Mouse (Mus musculus) CH12.LX (cell line): ENCODE measurements around the gene Bid.

Experiments
- CHD2 ChIP-seq: IDR thresholded peaks from 2 replicates; pipeline ENCODE4 v1.6.1; 2011; ENCODE audit warnings: low read length, improper control_type of control experiment
- CTCF ChIP-seq, 2 experiments: IDR thresholded peaks in 1 of 2; conservative IDR thresholded peaks in 1 of 2; 2 replicates each; pipeline ENCODE4 v1.5.1; 2011 to 2012; ENCODE audit warnings: low read depth in 2 of 2, low read length in 2 of 2, improper control_type of control experiment in 1 of 2, inconsistent platforms in 1 of 2, mild to moderate bottlenecking in 1 of 2, moderate library complexity in 1 of 2
- ETS1 ChIP-seq: conservative IDR thresholded peaks from 2 replicates; pipeline ENCODE4 v1.6.1; 2012; ENCODE audit warnings: low read depth, mild to moderate bottlenecking, inconsistent platforms, low read length, improper control_type of control experiment, moderate library complexity
- HCFC1 ChIP-seq: IDR thresholded peaks from 2 replicates; pipeline ENCODE4 v1.6.1; 2012; ENCODE audit warnings: low read depth, mild to moderate bottlenecking, inconsistent platforms, low read length, improper control_type of control experiment
- MAFK ChIP-seq: IDR thresholded peaks from 2 replicates; pipeline ENCODE4 v1.6.1; 2011; ENCODE audit warnings: low read length, improper control_type of control experiment; ENCODE audit not compliant: insufficient replicate concordance
- MAX ChIP-seq: IDR thresholded peaks from 2 replicates; pipeline ENCODE4 v1.6.1; 2011; ENCODE audit warnings: low read length, improper control_type of control experiment
- MAZ ChIP-seq: IDR thresholded peaks from 2 replicates; pipeline ENCODE4 v1.6.1; 2012; ENCODE audit warnings: low read depth, mild to moderate bottlenecking, inconsistent platforms, low read length, improper control_type of control experiment, moderate library complexity
- MXI1 ChIP-seq: IDR thresholded peaks from 2 replicates; pipeline ENCODE4 v1.6.1; 2011; ENCODE audit warnings: mild to moderate bottlenecking, low read depth, low read length, improper control_type of control experiment
- NRF1 ChIP-seq: IDR thresholded peaks from 2 replicates; pipeline ENCODE4 v1.6.1; 2014; ENCODE audit warnings: low read depth, mild to moderate bottlenecking, inconsistent platforms, low read length, improper control_type of control experiment, moderate library complexity
- POLR2A ChIP-seq: IDR thresholded peaks from 2 replicates; pipeline ENCODE4 v1.6.1; 2011; ENCODE audit warnings: low read depth, mild to moderate bottlenecking, improper control_type of control experiment, low read length
- SMC3 ChIP-seq: IDR thresholded peaks from 2 replicates; pipeline ENCODE4 v1.6.1; 2011; ENCODE audit warnings: low read depth, low read length, improper control_type of control experiment
- ZC3H11A ChIP-seq: IDR thresholded peaks from 2 replicates; pipeline ENCODE4 v1.6.1; 2012; ENCODE audit warnings: low read depth, mild to moderate bottlenecking, inconsistent platforms, low read length, improper control_type of control experiment
- ZMIZ1 ChIP-seq: IDR thresholded peaks from 2 replicates; pipeline ENCODE4 v1.6.1; 2012; ENCODE audit warnings: low read depth, mild to moderate bottlenecking, inconsistent platforms, low read length, improper control_type of control experiment

- no peak for TF ChIP-seq MAZ
- TF ChIP-seq MXI1: no peak
- TF ChIP-seq MAX: no peak
- TF ChIP-seq POLR2A: no peak
- TF ChIP-seq HCFC1: no peak
- no peak for TF ChIP-seq ZMIZ1
- no peak for TF ChIP-seq CTCF (conservative IDR thresholded peaks at IDR 0.05 in 1 of 2, IDR thresholded peaks at IDR 0.05 in 1 of 2; ENCODE audit: low read depth in 2 of 2, low read length in 2 of 2)
- TF ChIP-seq MAFK: no peak
- no peak for TF ChIP-seq SMC3
- no peak for TF ChIP-seq NRF1
- TF ChIP-seq ZC3H11A: no peak
- peak; percentile 67 for TF ChIP-seq ETS1
- no peak; the same call in 1 of the 2 replicates for TF ChIP-seq CHD2
Observed at GRCm38 (mm10) chr6:120956259-120957161, 39.9 kb upstream of the Bid start.
